Mouse (Mus musculus): ENCODE measurements at regions not wholly inside any gene's neighbourhood (a gene's known extent, or its start where the extent isn't known, plus 50 kb on each side); places are given as distances from the start of the nearest gene placed in this dataset.

DNA sequence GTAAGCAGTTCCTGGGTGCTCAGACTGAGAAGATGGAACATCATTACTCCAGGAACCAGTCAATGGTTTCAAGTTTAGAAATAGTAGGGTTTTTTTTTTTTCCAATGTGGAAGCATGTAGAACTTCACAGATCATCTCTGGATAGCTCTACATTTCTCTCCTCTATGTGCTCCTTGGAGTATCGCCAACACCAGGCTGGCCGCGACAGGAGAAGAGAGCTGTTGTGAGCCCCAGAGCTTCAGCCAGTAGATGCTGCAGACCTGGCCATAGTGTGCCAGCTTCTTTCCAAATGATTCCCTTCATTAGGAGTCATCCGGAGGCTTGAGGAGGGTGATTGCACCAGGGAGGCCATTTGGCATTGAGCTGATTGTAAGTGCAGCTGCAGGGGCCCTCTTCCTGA, 322.6 kb upstream of the Thsd7b start:
- DNase-seq = no peak

DNA sequence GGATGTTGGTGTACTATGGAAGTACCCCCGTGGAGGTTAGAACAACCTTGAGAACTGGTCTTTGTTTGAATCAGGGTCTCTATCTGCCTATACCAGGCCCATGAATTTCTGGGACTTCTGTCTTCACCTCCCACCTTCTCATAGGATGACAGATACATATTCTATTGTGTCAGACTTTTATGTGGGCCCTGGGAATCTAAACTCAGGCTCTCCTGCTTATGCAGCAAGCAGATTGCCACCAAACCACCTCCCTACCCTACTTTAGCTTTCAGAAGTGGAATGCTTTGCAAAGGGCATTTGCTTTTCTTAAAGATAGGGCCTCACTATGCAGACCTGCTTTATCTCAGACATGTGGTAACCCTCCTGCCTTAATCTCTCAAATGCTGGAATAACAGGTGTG, 322.7 kb upstream of the Cxcr4 start:
- DNase-seq = no peak

DNA sequence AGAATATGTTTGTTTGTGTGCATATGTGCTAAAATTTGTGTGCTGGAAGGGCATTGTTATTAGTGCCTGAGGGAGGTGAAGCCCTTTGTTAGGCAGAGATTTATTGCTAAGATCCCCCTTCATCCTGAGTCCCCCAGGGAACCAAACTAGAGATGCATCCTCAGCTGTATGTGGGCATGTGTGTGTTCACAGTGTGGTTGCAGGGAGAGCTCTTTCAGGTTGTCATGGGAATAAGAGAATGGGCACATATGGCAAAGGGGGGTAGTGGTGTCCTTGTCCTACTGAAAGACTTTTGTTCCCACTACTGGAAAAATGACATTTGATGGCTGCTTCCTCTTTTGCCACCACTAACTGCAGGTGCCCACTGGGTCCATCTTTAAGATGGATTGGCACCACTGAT, 320.4 kb upstream of the Cxcr4 start:
- no peak for DNase-seq

DNA sequence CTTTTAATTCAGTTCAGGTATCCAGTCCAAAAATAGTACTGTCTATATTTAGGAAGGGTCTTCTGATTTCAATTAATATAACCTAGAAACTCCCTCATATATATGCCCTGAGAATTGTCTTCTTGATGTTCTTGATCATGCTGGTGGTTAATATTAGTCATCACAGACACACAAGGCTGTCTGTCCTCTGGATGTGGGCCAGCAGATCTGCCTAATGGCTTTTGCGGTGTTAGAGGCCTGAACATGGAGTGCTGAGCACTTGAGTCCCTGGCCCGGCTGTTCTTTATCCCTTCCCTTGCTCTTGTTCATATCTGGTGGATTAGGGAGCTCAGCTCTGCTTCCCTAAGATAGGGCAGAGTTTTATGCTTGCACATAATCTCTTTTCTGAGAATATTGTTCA, 315.5 kb upstream of the Cxcr4 start:
- DNase-seq = no peak

DNA sequence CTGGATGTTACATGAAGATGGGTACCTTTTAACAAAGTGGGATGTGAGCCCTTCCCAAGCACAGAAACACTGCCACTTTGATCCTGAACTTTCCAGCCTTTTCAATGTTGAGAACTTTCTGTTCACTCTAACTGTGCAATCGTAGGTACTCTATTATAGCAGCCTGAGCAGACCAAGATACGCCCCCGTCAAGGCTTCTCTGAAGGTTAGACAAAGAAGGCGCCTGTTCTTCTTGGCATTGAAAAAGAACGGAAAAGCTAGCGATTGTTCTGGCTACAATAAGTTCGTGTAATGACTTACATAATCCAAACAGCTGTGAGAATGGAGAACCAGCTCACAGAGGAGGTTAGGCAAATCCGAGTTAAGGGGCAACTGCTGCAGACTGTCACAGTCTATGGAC, 305.9 kb upstream of the Cxcr4 start:
- no peak for DNase-seq

DNA sequence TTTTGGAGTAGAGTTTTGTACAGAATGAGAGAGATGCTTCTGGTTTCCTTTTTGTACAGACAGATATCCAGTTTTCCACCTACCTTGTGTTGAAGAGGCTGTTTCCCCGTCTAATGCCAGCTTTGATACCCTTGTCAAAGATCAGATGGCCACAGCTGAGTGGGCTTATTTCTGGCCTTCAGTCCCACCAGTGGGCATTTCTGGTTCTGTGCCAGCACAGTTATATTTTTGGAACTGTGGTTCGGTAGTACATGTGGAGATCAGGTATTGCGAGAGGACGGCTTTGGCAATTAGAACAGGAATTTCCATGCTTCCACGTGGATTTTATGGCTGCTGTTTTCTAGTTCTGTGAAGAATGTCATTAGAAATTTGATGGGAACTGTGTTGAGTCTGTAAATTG, 302.5 kb upstream of the Cxcr4 start:
- DNase-seq = no peak

DNA sequence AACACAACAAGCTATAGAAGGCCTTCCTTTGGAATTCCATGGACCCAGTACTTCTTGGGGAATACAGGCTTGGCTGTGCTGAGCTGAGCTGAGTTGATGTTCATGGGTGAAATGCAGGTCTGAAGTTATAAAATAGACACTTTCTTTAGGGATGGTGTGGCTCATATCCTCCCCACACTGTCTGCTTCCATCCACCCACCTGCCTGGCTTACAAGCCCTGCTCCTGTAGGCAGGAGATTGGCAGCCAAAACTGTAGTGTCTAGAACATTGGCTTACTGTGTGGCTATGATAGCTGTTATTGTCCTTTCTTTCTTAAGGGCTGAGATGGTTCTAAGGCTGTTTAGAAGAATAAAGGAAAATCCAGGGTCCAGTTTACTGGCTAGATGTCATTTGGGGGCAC, 286.2 kb upstream of the Cxcr4 start:
- no peak for DNase-seq

DNA sequence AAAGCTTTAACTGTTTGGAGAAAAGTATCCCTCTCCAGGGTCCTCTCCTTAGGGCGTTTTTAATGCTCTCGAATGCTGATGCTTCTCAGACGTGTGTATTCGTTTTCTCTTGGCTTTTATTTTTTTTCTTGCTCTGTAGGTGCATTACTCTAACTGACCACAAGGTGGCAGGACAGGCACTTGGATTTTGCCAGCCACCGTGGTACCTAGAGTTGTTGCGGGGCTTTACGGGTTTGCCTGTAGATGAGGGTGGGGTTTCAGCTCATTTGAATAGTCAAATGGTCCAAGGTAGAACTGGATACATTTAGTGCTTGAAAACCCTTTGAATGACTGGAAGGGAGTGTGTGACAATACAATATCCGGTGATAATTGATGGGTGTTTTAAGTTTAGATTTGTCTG, 283.2 kb upstream of the Cxcr4 start:
- DNase-seq = no peak

DNA sequence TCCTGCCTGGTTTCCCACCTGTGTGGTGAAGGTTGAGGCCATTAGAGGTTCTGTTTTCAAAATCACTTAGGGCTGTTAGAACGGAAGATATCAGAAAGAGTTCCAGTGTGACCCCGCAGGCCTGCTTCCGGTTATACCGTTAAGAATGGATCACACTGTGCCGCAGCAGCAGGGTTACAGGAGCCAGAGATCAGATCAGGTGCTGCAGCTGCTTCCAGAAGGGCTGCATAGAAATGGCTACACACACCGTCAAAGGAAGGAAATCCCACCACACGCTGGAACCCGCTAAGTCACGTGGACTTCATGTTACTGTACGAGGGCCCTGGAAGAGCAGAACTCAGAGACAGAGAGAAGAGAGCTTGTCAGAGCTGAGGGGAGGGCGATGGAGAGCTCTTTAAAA, 282.1 kb upstream of the Cxcr4 start:
- no peak for DNase-seq

DNA sequence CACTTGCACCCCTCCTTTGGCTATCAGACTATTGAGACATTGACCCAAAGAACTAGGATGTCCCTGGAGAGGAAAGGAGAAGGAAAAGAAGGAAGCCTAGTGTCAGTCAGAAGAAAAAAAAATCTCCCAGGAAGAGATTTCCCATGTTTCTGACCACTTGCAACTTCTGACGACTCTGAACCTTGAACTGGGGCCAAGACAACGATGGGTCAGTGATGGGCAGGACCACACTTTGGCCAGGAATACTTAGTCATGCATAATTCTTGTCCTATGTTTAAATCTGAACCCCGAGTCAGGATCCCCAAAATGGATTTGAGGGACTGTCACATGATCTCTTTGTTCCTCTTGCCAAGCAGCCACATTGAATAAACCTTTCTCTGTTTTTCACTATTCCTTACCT, 276.7 kb upstream of the Cxcr4 start:
- DNase-seq = no peak

DNA sequence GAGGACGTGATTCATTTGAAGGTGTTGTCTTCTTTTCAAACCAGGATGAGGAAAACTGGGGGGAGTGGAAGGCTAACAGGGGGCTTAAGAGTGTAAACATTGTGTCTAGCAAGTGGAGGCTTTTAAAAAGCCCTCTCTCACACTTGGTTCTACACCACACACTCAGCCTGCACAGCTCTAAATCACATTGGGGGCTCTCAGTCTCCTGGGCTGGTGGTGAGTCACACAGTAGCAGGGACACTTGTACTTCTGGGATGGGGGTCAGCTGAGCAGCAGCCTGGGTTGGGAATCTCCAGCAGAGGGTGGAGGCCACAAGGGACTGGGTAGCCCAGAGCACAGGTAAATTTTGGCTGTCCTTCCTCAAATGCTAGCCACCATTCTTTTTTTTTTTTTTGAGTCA, 268.4 kb upstream of the Cxcr4 start:
- DNase-seq = no peak

DNA sequence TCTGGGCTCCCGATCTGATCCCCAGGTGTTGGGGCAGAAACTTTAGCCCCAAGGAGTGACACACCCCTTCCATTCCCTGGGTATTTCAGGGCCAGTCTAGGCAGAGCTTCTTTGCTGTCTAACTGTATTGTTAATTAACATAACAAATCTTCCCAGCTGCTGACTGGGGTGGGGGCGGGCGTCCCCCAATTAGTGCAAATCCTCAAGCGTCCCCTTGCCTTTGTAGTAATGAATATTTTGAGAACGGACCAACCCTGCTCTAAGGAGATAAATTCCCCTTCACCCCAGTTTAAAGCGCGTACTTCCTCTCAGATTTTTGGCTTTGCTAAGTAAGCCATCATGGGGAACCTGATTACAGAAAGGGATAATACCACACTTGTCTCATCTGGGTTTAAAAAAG, 268.0 kb upstream of the Cxcr4 start:
- no peak for DNase-seq

DNA sequence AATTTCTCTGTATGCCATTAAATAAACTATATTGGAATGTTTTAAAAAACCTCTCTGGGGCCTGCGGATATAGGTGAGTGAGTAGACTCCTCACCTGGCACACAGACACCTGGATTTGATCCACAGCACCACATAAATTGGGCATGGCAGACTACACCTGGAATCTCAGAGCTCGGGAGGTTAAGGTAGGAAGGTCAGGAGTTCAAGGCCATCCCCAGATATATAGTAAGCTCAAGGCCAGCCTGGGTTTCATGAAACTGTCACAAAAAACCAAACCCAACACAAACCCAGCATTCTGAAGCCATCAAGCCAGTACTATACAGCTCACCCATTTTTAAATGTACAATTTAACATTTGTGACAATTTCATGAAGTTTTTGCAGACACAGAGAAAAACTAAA, 266.6 kb upstream of the Cxcr4 start:
- DNase-seq = no peak

DNA sequence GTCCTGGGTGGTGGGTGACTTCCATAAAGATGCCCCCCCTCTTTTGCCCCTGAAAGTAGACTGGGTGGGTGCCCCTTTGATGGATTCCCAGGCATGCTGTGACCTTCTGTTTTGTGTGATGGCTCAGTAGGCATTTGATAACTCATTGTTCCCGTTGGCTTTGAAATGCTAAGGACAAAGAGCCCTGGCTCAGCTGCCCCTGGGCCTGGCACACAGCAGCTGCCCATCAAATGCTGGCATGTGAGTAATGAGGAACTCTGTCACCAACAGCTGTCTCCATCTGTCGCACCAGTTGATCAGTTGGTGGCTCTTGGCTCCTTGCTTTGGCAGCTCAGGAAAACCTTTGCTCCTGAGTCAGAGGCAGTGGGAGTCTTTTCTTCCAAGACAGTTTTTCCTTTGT, 264.8 kb upstream of the Cxcr4 start:
- no peak for DNase-seq

DNA sequence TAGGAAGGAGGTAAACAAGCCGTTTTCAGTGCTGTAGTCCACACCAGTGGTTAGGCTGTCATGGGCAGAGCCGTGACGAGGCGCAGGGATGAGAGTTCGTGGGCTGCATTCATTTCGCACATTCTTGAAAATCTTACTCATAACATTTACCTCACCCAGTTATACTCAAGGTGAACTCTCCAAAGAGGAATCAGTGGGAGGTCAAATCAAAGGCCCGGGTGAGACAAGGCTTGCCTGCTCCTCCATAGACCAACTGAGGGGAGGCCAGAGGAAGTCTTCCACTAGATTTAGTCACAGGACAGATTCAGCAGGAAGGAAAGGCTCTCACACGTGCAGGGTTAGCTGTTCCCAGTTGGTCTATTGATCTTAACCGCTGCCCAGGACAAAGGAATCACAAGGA, 262.6 kb upstream of the Cxcr4 start:
- no peak for DNase-seq

DNA sequence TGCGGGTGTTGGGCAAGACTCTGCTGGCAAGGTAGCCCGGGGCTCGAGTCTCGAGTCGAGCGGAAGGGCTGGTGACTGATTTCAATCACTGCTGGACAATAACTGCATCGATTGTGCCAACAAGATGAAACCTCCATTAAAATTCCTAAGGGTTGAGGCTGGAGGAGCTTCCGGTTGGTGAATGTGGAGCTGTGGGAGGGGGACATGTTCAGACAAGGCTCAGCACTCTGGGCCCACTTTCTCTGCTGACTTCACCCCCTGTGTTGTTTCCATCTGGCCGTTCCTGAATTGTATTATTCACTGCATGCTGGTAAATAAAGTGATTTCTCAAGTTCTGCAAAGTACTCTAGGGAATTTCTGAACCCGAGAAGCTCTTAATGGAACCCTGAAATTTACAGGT, 261.2 kb upstream of the Cxcr4 start:
- DNase-seq = no peak

DNA sequence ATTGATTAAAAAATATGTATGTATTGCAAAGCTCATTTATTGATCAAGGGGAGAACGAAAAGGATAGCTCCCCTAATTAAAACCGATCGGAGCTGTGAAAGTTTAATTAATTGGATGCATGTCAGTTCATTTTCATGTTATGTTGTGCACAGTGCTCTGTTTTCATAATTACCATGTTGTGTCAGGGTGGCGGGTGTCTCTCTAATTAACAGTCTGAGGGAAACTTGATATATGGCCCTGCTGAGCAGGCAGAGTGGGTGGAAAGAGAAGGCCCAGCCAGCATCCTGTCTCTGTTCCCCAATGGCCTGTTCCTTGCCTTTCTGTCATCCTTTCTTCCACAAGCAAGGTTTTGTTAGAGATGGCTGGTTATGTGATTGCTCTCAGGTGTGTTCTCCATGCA, 245.3 kb upstream of the Cxcr4 start:
- no peak for DNase-seq

DNA sequence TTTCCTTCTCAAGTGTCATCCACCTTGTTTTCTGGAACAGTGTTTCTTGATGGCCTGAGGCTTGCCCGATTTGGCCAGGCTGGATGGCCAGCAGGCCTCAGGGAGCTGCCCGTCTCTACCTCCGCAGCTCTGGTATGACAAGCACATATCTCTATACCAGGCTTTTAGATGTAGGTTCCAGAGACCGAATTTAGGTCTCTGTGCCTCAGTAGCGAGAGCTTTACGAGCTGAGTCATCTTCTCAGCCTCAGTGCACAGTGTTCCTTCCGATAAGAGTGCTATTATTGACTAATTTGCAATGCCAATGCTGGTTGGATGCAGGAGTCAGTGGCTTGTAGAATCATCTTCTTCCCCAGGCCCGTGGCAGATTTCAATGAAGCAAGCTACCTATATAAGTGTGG, 243.4 kb upstream of the Cxcr4 start:
- no peak for DNase-seq

DNA sequence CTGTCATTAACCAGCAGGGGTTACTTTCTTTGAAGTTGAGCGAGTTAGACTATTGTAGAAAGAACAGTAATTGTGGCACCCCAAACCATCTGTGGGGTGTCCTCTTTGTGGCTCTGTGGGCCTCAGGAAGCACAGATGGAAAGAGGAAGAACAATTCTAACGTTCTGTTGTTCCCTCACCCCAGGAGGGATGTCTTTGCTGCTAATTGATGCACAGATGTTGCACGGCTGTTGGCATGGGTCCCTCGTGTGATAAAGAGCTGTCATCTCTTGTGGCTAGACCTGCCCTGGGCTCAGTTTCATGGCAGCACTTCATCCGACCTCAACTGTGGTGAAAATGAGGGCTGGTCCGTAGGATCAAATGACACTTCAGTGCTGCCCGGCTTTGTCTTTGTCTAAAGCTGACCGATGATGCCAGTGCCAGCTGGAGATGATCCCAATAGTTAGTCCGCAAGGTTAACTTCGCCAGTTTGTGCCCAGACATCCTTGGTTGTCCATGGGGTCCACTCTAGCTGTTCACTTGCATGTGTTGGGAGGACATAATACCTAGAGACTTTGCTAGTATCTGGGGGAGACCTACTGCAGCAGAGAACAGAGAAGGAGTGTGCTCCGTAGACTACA, 241.1 kb upstream of the Cxcr4 start:
- DNase-seq = no peak

DNA sequence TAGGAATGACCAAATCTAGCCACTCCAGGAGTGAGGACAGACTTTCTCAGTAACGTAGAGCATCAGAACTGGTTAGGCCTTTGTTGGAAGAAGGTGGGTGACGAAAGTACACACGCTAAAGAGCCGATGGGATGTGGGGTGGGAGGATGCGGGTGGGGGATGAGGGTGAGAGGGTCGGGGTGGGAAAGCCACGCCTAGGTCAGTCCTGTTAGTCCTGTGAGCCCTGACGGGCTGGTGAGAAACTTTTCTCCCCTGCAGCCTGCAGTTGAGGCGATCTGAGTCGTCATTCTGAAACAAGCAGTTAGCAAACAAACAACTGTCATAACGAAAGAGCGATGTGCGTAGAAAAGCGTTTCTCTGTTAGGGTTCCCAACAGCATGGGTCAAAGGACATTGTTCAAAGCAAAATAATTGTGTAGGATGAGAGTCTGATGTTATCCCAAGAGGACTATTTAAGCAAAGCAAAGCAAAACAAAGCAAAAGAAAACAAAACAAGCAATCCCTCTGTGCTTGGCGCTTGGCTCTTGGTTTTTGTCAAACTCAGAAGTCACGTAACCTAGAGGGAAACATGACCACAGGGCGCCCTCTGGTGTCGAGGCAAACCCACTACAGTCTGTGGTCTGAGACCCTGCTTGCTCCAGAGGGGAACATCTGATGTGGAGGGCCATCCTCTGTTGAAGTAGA, 240.2 kb upstream of the Cxcr4 start:
- peak; percentile 21 for DNase-seq

DNA sequence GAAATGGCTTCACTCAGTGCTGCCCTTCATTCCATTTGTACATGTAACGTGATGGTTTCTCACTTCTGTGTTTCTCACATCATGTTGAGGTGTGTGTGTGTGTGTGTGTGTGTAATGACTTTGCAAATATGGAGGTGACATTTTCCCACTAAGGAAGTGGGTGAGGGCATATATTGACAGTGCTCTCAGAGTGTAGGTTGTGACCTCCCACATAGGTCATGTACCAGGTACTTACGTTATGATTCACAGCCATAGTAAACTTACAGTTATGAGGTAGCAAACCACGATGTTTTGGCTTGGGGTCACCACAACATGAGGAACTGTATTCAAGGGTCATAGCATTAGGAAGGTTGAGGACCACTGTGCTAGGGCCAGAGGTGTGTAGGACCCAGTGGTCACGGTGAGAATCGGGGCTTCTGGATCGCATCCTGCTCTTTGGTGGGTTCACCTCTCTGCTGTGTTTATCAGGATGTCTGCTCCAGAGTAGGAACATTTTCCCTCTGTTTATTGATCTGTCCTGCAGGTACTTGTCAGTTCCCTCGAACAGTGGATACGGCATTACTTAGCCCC, 238.7 kb upstream of the Cxcr4 start:
- DNase-seq = no peak

DNA sequence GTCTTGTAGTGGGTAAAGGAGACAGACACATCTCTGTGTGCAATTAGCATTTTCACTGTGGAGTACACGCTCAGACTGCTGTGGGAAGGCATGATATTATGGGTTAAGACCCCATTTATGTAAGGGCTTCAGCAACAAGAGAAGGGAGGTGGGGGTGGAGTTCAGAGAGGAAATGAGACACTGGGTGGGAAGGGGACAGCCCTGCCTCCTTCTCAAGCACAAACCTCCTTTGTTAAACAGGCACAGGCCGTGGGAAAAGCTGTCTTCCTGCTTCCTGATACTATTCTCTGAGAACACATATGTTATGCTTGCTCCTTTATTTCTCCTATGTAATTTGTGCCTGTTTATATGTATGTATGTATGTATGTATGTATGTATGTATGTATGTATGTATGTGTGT, 237.4 kb upstream of the Cxcr4 start:
- DNase-seq = no peak

DNA sequence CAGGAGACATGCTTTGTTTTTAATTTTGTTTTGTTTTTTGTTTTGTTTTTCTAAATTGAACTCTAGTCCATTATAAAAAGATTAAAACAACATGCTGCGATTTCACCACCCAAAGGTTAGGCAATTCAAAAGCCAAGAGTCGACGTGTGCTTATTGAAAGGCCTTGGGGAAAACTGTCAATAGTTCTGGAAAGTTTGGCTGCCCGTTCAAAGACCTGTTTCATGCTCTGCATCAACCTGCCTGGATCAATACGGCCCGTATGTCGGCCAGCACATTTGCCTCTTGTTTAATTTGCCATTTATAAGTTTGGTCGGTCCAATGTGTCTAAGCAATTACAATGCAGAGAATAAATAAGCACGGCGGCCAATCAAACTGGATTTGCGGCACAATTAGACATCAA, 234.3 kb upstream of the Cxcr4 start:
- DNase-seq = no peak

DNA sequence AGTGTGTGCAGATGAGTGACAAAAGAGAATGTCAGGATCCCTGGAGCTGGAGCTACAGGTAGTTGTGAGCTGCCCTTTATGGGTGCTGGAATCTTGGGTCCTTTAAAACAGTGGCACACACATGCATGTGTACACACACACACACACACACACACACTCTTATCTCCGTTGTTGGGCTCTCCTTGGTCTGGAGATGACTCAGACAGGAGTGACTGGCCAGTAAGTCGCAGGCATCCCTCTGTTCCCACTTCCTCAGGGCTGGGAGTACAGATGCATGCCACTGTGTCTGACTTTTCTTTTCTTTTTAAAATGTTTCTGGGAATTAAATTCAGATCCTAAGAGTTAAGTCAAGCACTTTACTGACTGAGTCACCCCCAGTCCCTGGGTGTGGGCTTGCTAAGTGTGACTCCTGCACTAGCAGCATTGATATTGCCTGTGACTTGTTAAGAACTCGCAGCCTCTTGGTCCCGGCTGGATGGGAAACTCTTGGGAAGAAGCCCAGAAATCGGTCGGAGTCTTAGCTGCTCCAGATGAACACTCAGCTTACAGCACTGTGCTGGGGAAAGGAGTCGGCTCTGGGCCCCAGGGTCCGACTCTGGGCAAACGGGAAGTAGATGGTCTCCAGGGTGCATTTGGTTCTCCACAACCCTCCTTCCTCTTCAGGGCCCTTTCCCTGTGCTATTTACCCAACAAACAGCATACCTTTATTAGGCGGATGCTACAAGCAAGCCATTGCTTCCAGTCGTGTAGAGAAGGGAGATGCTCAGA, 233.0 kb upstream of the Cxcr4 start:
- no peak for DNase-seq
